Mouse (Mus musculus) G1E (cell line): ENCODE measurements at regions not wholly inside any gene's neighbourhood (a gene's known extent, or its start where the extent isn't known, plus 50 kb on each side); places are given as distances from the start of the nearest gene placed in this dataset.

Experiments used
- ATAC-seq: 2 replicates; pipeline ENCODE4 v1.8.0; 2016; ENCODE audit warnings: mild to moderate bottlenecking; ENCODE audit not compliant: insufficient number of reproducible peaks, poor library complexity, low FRiP score, severe bottlenecking; ENCODE audit errors: extremely low read depth
- DNase-seq: peaks from one replicate; pipeline ENCODE4 v3.0.0; 2012; ENCODE audit warnings: low spot score
- H3K27me3 ChIP-seq: 2 replicates; pipeline ENCODE4 v1.6.1; 2012; ENCODE audit warnings: mild to moderate bottlenecking, low read length, inconsistent platforms; ENCODE audit not compliant: insufficient read depth
- H3K36me3 ChIP-seq: replicated peaks from 2 replicates; pipeline ENCODE3; 2012; ENCODE audit warnings: mild to moderate bottlenecking, inconsistent platforms
- H3K4me1 ChIP-seq: 2 replicates; pipeline ENCODE4 v1.6.1; 2012; ENCODE audit warnings: low read depth, low read length, inconsistent platforms, mixed read lengths; ENCODE audit not compliant: insufficient read depth
- H3K4me3 ChIP-seq: 2 replicates; pipeline ENCODE4 v1.5.1; 2012; ENCODE audit warnings: low read depth, mild to moderate bottlenecking, inconsistent platforms, low read length, moderate library complexity, mixed read lengths
- H3K9me3 ChIP-seq: replicated peaks from 2 replicates; pipeline ENCODE4 v1.6.1; 2012; ENCODE audit warnings: inconsistent platforms
- CTCF ChIP-seq: IDR thresholded peaks from 2 replicates; pipeline ENCODE4 v1.5.1; 2012; ENCODE audit warnings: low read depth, low read length, inconsistent platforms, mixed read lengths
- GATA1 ChIP-seq: IDR thresholded peaks from 2 replicates; pipeline ENCODE4 v1.6.1; 2012; ENCODE audit warnings: borderline replicate concordance, low read length, inconsistent platforms, mixed read lengths
- GATA2 ChIP-seq: IDR thresholded peaks from 2 replicates; pipeline ENCODE4 v1.6.1; 2012; ENCODE audit warnings: low read depth, low read length, inconsistent platforms, borderline replicate concordance
- POLR2AphosphoS5 ChIP-seq: IDR thresholded peaks from 2 replicates; pipeline ENCODE4 v1.6.1; 2012; ENCODE audit warnings: low read depth, low read length, inconsistent platforms; ENCODE audit not compliant: insufficient replicate concordance
- TAL1 ChIP-seq: conservative IDR thresholded peaks from 2 replicates; pipeline ENCODE4 v1.6.1; 2012; ENCODE audit warnings: low read depth, low read length, inconsistent platforms, mixed read lengths

GRCm38 (mm10) chr12:59621132-59621531 lies 401.6 kb upstream of the Fbxo33 start:
- no peaks in the 10 kb centered on the region for H3K4me1 ChIP-seq
- no peak overlapping the region for H3K4me3 ChIP-seq
- no peaks in the 10 kb centered on the region for H3K36me3 ChIP-seq
- ATAC-seq (no peak), DNase-seq (no peak)
- H3K9me3 ChIP-seq = no peaks in the 10 kb centered on the region
- TF ChIP-seq GATA1 = no peak
- TF ChIP-seq CTCF = no peak
- TF ChIP-seq TAL1 = no peak
- TF ChIP-seq POLR2AphosphoS5 = no peak
- no peak for TF ChIP-seq GATA2
- no peaks in the 10 kb centered on the region for H3K27me3 ChIP-seq

DNA sequence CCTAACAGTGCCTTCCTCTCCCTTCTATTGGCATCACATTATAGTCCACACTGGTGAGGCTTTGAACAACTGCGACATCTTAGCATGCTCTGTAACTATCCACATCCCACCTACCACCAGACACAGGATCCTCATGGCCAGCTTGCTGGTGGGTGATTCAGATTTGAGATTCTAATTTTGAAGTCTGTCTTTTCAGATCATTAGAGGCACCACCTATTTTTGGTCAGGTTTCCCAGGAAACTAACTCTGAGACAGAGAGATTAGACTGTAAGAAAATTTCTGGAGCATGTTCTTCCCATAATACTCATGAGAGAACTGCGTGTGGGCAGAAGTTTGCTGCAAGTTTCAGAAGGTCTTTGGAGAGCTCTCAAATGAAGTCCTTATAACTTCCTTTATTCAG lies 400.8 kb upstream of the Fbxo33 start:
- Histone ChIP-seq H3K9me3 (no peaks in the 10 kb centered on the region), H3K27me3 (no peaks in the 10 kb centered on the region), H3K4me3 (no peak overlapping the region), H3K4me1 (no peaks in the 10 kb centered on the region), H3K36me3 (no peaks in the 10 kb centered on the region)
- no peak for DNase-seq
- ATAC-seq = no peak
- TF ChIP-seq GATA1 (no peak), TAL1 (no peak)

GRCm38 (mm10) chr12:59616075-59616474 lies 396.6 kb upstream of the Fbxo33 start:
- H3K4me1 ChIP-seq = no peaks in the 10 kb centered on the region
- no peak overlapping the region for H3K4me3 ChIP-seq
- TF ChIP-seq TAL1 = no peak
- TF ChIP-seq GATA2 = no peak
- TF ChIP-seq GATA1 = no peak
- TF ChIP-seq POLR2AphosphoS5 = no peak
- TF ChIP-seq CTCF = no peak
- H3K36me3 ChIP-seq = no peaks in the 10 kb centered on the region
- no peak for ATAC-seq
- no peaks in the 10 kb centered on the region for H3K27me3 ChIP-seq
- no peaks in the 10 kb centered on the region for H3K9me3 ChIP-seq
- DNase-seq = no peak

GRCm38 (mm10) chr12:59599785-59600184 lies 380.3 kb upstream of the Fbxo33 start:
- Histone ChIP-seq H3K9me3 (no peaks in the 10 kb centered on the region), H3K4me3 (no peak overlapping the region), H3K4me1 (no peaks in the 10 kb centered on the region), H3K27me3 (no peaks in the 10 kb centered on the region), H3K36me3 (no peaks in the 10 kb centered on the region)
- ATAC-seq (no peak), DNase-seq (no peak)
- no peak for TF ChIP-seq POLR2AphosphoS5

- H3K36me3 ChIP-seq = no peaks in the 10 kb centered on the region
- DNase-seq (no peak), ATAC-seq (no peak)
- TF ChIP-seq POLR2AphosphoS5 = no peak
- no peak for TF ChIP-seq TAL1
- no peak overlapping the region for H3K4me3 ChIP-seq
- H3K4me1 ChIP-seq = no peaks in the 10 kb centered on the region
- H3K9me3 ChIP-seq = 0 out of 2 replicates have a peak, but pooled peaks cover 3% of the 10 kb centered on the region
- H3K27me3 ChIP-seq = no peaks in the 10 kb centered on the region
Observed at GRCm38 (mm10) chr12:59589354-59589753, 369.8 kb upstream of the Fbxo33 start.

- no peak overlapping the region for H3K4me3 ChIP-seq
- H3K36me3 ChIP-seq = no peaks in the 10 kb centered on the region
- no peak for ATAC-seq
- no peaks in the 10 kb centered on the region for H3K4me1 ChIP-seq
- TF ChIP-seq POLR2AphosphoS5 = no peak
- no peak for TF ChIP-seq TAL1
- no peak for TF ChIP-seq GATA1
- TF ChIP-seq CTCF = no peak
- TF ChIP-seq GATA2 = no peak
- H3K9me3 ChIP-seq = no peaks in the 10 kb centered on the region
- no peaks in the 10 kb centered on the region for H3K27me3 ChIP-seq
- DNase-seq = no peak
Observed at GRCm38 (mm10) chr12:59582587-59582986, 363.1 kb upstream of the Fbxo33 start.

- no peaks in the 10 kb centered on the region for H3K9me3 ChIP-seq
- H3K4me3 ChIP-seq = no peak overlapping the region
- H3K36me3 ChIP-seq = no peaks in the 10 kb centered on the region
- DNase-seq (no peak), ATAC-seq (no peak)
- no peak for TF ChIP-seq CTCF
- no peak for TF ChIP-seq GATA1
- no peak for TF ChIP-seq GATA2
- TF ChIP-seq TAL1 = no peak
- TF ChIP-seq POLR2AphosphoS5 = no peak
- no peaks in the 10 kb centered on the region for H3K4me1 ChIP-seq
- H3K27me3 ChIP-seq = no peaks in the 10 kb centered on the region
Observed at GRCm38 (mm10) chr12:59579694-59580093, 360.2 kb upstream of the Fbxo33 start.
